Mouse (Mus musculus) intestine, postnatal 0 days (tissue): ENCODE measurements around the gene Trim8. TPM values are rescaled to one million over a fixed set of nuclear protein-coding genes. Genes with fewer than 3 reads are reported as not detected.

Source experiments
- ATAC-seq: fragments of 200-750 bp; cut with Nextera tagmentation; 2 replicates; pipeline ENCODE4 v1.8.0; 2017; ENCODE audit warnings: mild to moderate bottlenecking, moderate TSS enrichment, moderate library complexity
- H3K27ac ChIP-seq: fragments of 300-500 bp; sonication (generic); 2 replicates; pipeline ENCODE4 v1.5.1; 2014; ENCODE audit warnings: mild to moderate bottlenecking, low read depth, low read length, moderate library complexity
- H3K27me3 ChIP-seq: fragments of 300-500 bp; sonication (generic); replicated peaks from 2 replicates; pipeline ENCODE4 v1.6.1; 2014; ENCODE audit warnings: low read length, mixed read lengths; ENCODE audit not compliant: control insufficient read depth, insufficient read depth
- H3K36me3 ChIP-seq: fragments of 300-500 bp; sonication (generic); 2 replicates; pipeline ENCODE4 v1.6.1; 2014; ENCODE audit warnings: mild to moderate bottlenecking, moderate library complexity; ENCODE audit not compliant: control insufficient read depth, insufficient read depth
- H3K4me1 ChIP-seq: fragments of 300-500 bp; sonication (generic); replicated peaks from 2 replicates; pipeline ENCODE4 v1.6.1; 2014; ENCODE audit warnings: antibody characterized with exemption, low read length, mixed read lengths; ENCODE audit not compliant: control insufficient read depth, insufficient read depth
- H3K4me2 ChIP-seq: fragments of 300-500 bp; sonication (generic); replicated peaks from 2 replicates; pipeline ENCODE4 v1.6.1; 2014; ENCODE audit warnings: low read depth, mild to moderate bottlenecking, moderate library complexity
- H3K4me3 ChIP-seq: fragments of 300-500 bp; sonication (generic); 2 replicates; pipeline ENCODE4 v1.5.1; 2014; ENCODE audit warnings: low read depth, low read length
- H3K9ac ChIP-seq: fragments of 300-500 bp; sonication (generic); 2 replicates; pipeline ENCODE4 v1.6.1; 2014; ENCODE audit warnings: mild to moderate bottlenecking, low read depth, low read length
- H3K9me3 ChIP-seq: fragments of 300-500 bp; sonication (generic); 2 replicates; pipeline ENCODE4 v1.6.1; 2016; ENCODE audit warnings: mixed run types; ENCODE audit not compliant: control insufficient read depth
- CTCF ChIP-seq: sonication (generic); IDR thresholded peaks from 2 replicates; pipeline ENCODE4 v1.5.1; 2016; ENCODE audit warnings: low read depth, mild to moderate bottlenecking, control low read depth, antibody characterized with exemption, moderate library complexity
- WGBS: fragments of 180-500 bp; shearing (Covaris S2); extraction: QIAGEN DNeasy Blood & Tissue Kit; methylation state at CpG from one replicate; pipeline ENCODE4 v1.1.7; 2014; 5-methylcytosine and 5-hydroxymethylcytosine counted together
- polyA plus RNA-seq: library from polyadenylated mRNA; unstranded; fragments of >200 nt; fragmentation: Nextera tagmentation; extraction: Ambion mirVana; gene quantifications from 2 replicates; pipeline ENCODE4 v1.2.1, GENCODE M21; 2015

Trim8 gene
- polyA plus RNA-seq, 1 experiment from 2014 or later, result 17.1 TPM

DNA sequence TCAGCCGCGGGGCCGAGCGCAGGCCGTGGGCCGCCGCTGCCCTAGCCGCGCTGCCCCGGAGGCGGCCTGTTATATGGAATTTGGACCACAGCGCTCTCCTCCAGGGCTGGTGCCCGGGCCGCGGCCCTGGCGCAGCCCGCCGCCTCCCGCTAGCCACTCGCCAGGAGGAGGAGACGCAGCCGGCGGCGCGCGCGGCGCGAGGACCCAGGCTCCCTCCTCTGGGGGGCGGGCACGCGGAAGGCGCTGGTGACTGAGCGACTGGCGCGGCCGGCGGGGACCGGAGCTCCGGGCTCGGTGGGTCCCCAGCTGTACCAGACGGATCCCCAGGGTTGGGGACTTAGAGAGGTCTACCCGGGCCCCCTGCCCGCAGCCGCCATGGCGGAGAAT, 560 bp downstream of the Trim8 start:
- peaks cover 10% of the 10 kb centered on the region; the same call in 1 of the 2 replicates for H3K4me1 ChIP-seq
- no peaks in the 10 kb centered on the region for H3K9me3 ChIP-seq
- peaks cover 9% of the 10 kb centered on the region; the same call in 1 of the 2 replicates for H3K36me3 ChIP-seq
- ATAC-seq, result peak; percentile 8
- WGBS, result under 1% methylated on average over 46 of the region's 46 CpGs
- peak overlapping the region; percentile 100 for H3K27ac ChIP-seq
- peak overlapping the region; percentile 85 for H3K4me2 ChIP-seq
- H3K9ac ChIP-seq, result peak overlapping the region; percentile 98
- no peaks in the 10 kb centered on the region for H3K27me3 ChIP-seq
- peak overlapping the region; percentile 91 for H3K4me3 ChIP-seq
- no peak for TF ChIP-seq CTCF

DNA sequence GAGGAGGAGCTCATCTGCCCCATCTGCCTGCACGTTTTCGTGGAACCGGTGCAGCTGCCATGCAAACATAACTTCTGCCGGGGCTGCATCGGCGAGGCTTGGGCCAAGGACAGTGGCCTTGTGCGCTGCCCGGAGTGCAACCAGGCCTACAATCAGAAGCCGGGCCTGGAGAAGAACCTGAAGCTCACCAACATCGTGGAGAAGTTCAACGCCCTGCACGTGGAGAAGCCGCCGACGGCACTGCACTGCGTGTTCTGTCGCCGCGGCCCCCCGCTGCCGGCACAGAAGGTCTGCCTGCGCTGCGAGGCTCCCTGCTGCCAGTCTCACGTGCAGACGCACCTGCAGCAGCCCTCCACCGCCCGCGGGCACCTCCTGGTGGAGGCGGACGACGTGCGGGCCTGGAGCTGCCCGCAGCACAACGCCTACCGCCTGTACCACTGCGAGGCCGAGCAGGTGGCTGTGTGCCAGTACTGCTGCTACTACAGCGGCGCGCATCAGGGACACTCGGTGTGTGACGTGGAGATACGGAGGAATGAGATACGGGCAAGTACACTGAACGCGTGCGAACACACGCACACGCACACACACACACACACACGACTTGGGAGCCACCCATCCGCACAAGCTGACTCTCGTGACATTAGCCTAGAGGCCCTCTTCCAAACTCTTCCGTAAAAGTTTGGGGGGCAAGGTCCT, 1.1 kb downstream of the Trim8 start:
- Histone ChIP-seq H3K9me3 (no peaks in the 10 kb centered on the region), H3K27me3 (no peaks in the 10 kb centered on the region), H3K4me3 (peak overlapping the region; percentile 91), H3K4me1 (peaks cover 16% of the 10 kb centered on the region; the same call in 1 of the 2 replicates), H3K9ac (peak overlapping the region; percentile 98), H3K4me2 (peak overlapping the region; percentile 85), H3K27ac (peak overlapping the region; percentile 100), H3K36me3 (peaks cover 11% of the 10 kb centered on the region; the same call in 1 of the 2 replicates)
- 0% methylated on average over 53 of the region's 53 CpGs for WGBS
- peak; percentile 31 for ATAC-seq
- TF ChIP-seq CTCF, result peak; percentile 90

DNA sequence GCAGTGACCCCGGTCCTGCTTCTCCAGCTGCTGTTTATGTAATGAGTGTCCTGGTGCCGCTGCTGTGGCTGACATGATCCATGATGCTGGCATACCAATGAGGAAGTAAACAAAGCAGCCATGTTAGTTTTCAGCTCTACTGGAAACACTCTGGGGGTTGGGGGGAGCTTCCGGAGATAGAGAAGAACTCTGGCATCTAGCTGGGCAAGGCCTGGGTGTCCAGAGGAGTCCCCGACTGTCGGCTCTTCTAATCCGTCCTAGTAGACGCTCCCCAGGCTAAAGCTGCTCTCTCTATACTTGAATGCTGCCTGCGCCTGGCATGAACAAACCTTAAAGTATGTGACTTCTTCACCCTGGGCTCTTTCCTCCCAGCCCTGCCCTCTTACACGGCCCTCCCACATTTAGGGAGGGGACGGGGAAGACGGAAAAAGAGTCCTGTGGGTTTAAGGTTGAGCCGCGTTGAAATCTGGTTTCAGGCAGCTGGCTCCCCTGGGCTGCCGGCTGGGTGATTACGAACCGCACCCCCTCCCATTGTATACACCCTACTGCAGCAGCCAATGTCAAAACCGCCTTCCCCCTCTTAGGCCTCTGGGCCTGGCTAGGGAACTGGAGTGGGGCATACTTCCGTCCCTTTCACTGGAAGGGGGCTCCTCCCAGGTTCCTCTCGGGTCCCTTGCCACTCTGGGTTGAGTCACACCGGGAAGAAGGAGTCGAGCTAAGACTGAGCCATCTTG, 2.0 kb downstream of the Trim8 start:
- under 1% methylated on average over 21 of the region's 21 CpGs for WGBS
- Histone ChIP-seq H3K4me2 (peak overlapping the region; percentile 85), H3K4me3 (peak overlapping the region; percentile 91), H3K4me1 (peaks cover 19% of the 10 kb centered on the region; the same call in 1 of the 2 replicates), H3K9ac (peak overlapping the region; percentile 98), H3K27me3 (no peaks in the 10 kb centered on the region), H3K9me3 (no peaks in the 10 kb centered on the region), H3K27ac (peak overlapping the region; percentile 100), H3K36me3 (peaks cover 18% of the 10 kb centered on the region; the same call in 1 of the 2 replicates)
- peak; percentile 48 for ATAC-seq
- no peak for TF ChIP-seq CTCF

DNA sequence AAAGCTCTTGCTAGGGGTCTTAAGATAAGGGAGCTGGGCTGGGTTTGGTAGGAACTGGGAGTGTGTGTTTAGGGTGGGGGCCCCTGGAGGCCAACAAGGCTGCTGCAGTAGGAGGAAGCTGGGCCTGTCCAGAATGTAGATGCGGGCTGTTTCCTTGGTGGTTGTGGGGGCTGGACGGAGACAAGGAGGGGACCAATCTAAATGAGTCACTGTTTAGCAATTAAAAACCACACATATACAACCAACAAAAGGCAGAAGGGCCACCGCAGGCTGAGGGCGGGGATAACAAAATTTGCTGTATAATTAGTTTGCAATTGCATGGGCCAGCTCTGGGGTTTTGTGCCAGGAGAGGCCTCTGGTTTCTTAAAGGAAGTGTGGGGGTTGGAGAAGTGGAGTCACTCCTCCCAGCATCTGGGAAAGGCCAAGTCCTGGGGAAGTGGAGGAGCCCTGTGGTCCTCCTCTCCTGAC, 2.6 kb downstream of the Trim8 start:
- peaks cover 22% of the 10 kb centered on the region; the same call in 1 of the 2 replicates for H3K36me3 ChIP-seq
- H3K4me2 ChIP-seq, result peak overlapping the region; percentile 85
- H3K27me3 ChIP-seq, result no peaks in the 10 kb centered on the region
- H3K9me3 ChIP-seq, result no peaks in the 10 kb centered on the region
- ATAC-seq, result peak; percentile 20; the same call in 1 of the 2 replicates
- peak overlapping the region; percentile 98 for H3K9ac ChIP-seq
- H3K4me1 ChIP-seq, result peaks cover 22% of the 10 kb centered on the region; the same call in 1 of the 2 replicates
- H3K27ac ChIP-seq, result peak overlapping the region; percentile 100
- peak overlapping the region; percentile 91 for H3K4me3 ChIP-seq
- 0% methylated on average over 4 of the region's 4 CpGs for WGBS
- peak; percentile 60 for TF ChIP-seq CTCF

DNA sequence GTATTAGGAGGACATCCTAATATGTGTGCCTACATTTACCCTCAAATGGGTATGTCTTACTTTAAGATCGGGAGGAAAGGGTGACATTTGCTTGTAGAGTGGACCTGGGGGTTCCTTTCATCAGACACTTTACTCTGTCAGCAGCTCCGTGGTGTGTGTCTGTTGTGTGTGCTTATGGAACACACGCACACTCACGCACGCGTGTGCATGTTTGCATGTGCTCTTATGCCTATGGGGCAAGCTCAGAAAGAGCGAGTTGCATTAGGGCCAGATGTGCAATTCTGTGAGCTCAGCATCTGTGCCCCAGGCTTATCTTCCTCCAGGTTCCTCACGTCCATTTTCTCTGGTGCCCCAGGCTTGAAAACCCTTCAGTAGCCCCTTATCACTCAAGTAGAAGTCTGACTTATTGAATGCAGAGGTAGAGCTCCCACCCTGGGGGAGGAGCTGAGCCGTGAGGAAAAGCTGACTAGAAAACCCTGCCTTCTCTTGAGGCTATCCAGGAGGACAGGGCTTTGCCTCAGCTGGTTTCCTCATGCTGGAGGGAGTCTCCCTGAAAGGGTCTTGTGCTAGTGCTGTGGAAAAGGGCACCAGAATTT, 3.4 kb downstream of the Trim8 start:
- TF ChIP-seq CTCF, result no peak
- peaks cover 23% of the 10 kb centered on the region; the same call in 1 of the 2 replicates for H3K36me3 ChIP-seq
- H3K9ac ChIP-seq, result peak overlapping the region; percentile 98; the same call in 1 of the 2 replicates
- H3K27ac ChIP-seq, result peak overlapping the region; percentile 100; the same call in 1 of the 2 replicates
- H3K4me3 ChIP-seq, result peak overlapping the region; percentile 91
- ATAC-seq, result no peak
- H3K4me2 ChIP-seq, result peak overlapping the region; percentile 85
- 45% methylated on average over 9 of the region's 9 CpGs for WGBS
- no peaks in the 10 kb centered on the region for H3K27me3 ChIP-seq
- peaks cover 25% of the 10 kb centered on the region; the same call in 1 of the 2 replicates for H3K4me1 ChIP-seq
- H3K9me3 ChIP-seq, result no peaks in the 10 kb centered on the region
